Mouse (Mus musculus) 3T3-L1 (cell line): ENCODE data around the gene Muc13.

Experiments used
- DNase-seq: peaks from one replicate; pipeline ENCODE4 v3.0.0-alpha.2; 2015; ENCODE audit warnings: low read depth, low spot score

Gene Muc13

GRCm38 (mm10) chr16:33793846-33794791, at the start of gene Muc13:
Gene Muc13 (plus strand): TSS chr16:33794037.
- no peak for DNase-seq

GRCm38 (mm10) chr16:33744622-33745419, 49.0 kb upstream of the Muc13 start:
- peak; percentile 66 for DNase-seq

GRCm38 (mm10) chr16:33745457-33745856, 48.4 kb upstream of the Muc13 start:
- no peak for DNase-seq

- no peak for DNase-seq
Measured at GRCm38 (mm10) chr16:33746074-33746676, 47.7 kb upstream of the Muc13 start.

GRCm38 (mm10) chr16:33747346-33747954, 46.4 kb upstream of the Muc13 start:
- no peak for DNase-seq

GRCm38 (mm10) chr16:33747994-33748393, 45.8 kb upstream of the Muc13 start:
- no peak for DNase-seq

- DNase-seq: no peak
Measured at GRCm38 (mm10) chr16:33751152-33751551, 42.7 kb upstream of the Muc13 start.

- DNase-seq: no peak
Measured at GRCm38 (mm10) chr16:33751590-33751989, 42.2 kb upstream of the Muc13 start.

GRCm38 (mm10) chr16:33752904-33753578, 40.8 kb upstream of the Muc13 start:
- peak; percentile 39 for DNase-seq

- DNase-seq: no peak
Measured at GRCm38 (mm10) chr16:33755293-33755692, 38.5 kb upstream of the Muc13 start.

GRCm38 (mm10) chr16:33755961-33756360, 37.9 kb upstream of the Muc13 start:
- no peak for DNase-seq

GRCm38 (mm10) chr16:33756396-33756795, 37.4 kb upstream of the Muc13 start:
- no peak for DNase-seq

GRCm38 (mm10) chr16:33759207-33759606, 34.6 kb upstream of the Muc13 start:
- DNase-seq: no peak

- DNase-seq: no peak
Measured at GRCm38 (mm10) chr16:33760542-33760941, 33.3 kb upstream of the Muc13 start.

- no peak for DNase-seq
Measured at GRCm38 (mm10) chr16:33760996-33761395, 32.8 kb upstream of the Muc13 start.

- no peak for DNase-seq
Measured at GRCm38 (mm10) chr16:33764501-33765193, 29.2 kb upstream of the Muc13 start.

GRCm38 (mm10) chr16:33765477-33765876, 28.4 kb upstream of the Muc13 start:
- no peak for DNase-seq

- DNase-seq: no peak
Measured at GRCm38 (mm10) chr16:33766309-33766708, 27.5 kb upstream of the Muc13 start.

GRCm38 (mm10) chr16:33766757-33767156, 27.1 kb upstream of the Muc13 start:
- no peak for DNase-seq

GRCm38 (mm10) chr16:33768491-33769278, 25.2 kb upstream of the Muc13 start:
- DNase-seq: peak; percentile 68
